Mouse (Mus musculus): ENCODE data around the gene Dnah17. TPM values are rescaled to one million over a fixed set of nuclear protein-coding genes. Genes with fewer than 3 reads are reported as not detected.

Gene Dnah17
- polyA plus RNA-seq, 1 experiment from 2014 or later: 0.13 TPM

GRCm38 (mm10) chr11:118146446-118146845 lies 16.0 kb upstream of the Dnah17 start:
- no peak for ATAC-seq
- H3K27me3 ChIP-seq (replicated peaks; ENCODE audit: control insufficient read depth, insufficient read depth, low read length): no peaks in the 10 kb centered on the region
- H3K36me3 ChIP-seq (ENCODE audit: control insufficient read depth, insufficient read depth, low read length): no peaks in the 10 kb centered on the region
- no peak overlapping the region for H3K4me3 ChIP-seq (ENCODE audit: low read length)
- H3K27ac ChIP-seq (ENCODE audit: low read length): peak overlapping the region; percentile 75; the same call in 1 of the 2 replicates
- no peak overlapping the region for H3K4me2 ChIP-seq (ENCODE audit: low read depth, low read length)
- peaks cover 28% of the 10 kb centered on the region for H3K4me1 ChIP-seq (ENCODE audit: control insufficient read depth, insufficient read depth, low read length)
- H3K9me3 ChIP-seq (ENCODE audit: control insufficient read depth, low read length): 0 out of 2 replicates have a peak, but pooled peaks cover 5% of the 10 kb centered on the region
- no peak overlapping the region for H3K9ac ChIP-seq (ENCODE audit: low read depth, low read length)
- WGBS: 94% methylated on average over 10 of the region's 10 CpGs

GRCm38 (mm10) chr11:118145771-118146351 lies 15.4 kb upstream of the Dnah17 start:
- Histone ChIP-seq H3K27ac (ENCODE audit: low read length) (peak overlapping the region; percentile 75), H3K4me2 (ENCODE audit: low read depth, low read length) (peak overlapping the region; percentile 28; the same call in 1 of the 2 replicates), H3K4me1 (ENCODE audit: control insufficient read depth, insufficient read depth, low read length) (peaks cover 28% of the 10 kb centered on the region), H3K4me3 (ENCODE audit: low read length) (peak overlapping the region; percentile 15), H3K9ac (ENCODE audit: low read depth, low read length) (peak overlapping the region; percentile 45), H3K27me3 (replicated peaks; ENCODE audit: control insufficient read depth, insufficient read depth, low read length) (no peaks in the 10 kb centered on the region), H3K9me3 (ENCODE audit: control insufficient read depth, low read length) (no peaks in the 10 kb centered on the region), H3K36me3 (ENCODE audit: control insufficient read depth, insufficient read depth, low read length) (no peaks in the 10 kb centered on the region)
- ATAC-seq: peak; percentile 61
- WGBS: 63% methylated on average over 16 of the region's 16 CpGs

- Histone ChIP-seq H3K4me2 (ENCODE audit: low read depth, low read length) (no peak overlapping the region), H3K9me3 (ENCODE audit: control insufficient read depth, low read length) (no peaks in the 10 kb centered on the region), H3K4me3 (ENCODE audit: low read length) (no peak overlapping the region), H3K9ac (ENCODE audit: low read depth, low read length) (no peak overlapping the region), H3K27ac (ENCODE audit: low read length) (no peak overlapping the region), H3K4me1 (ENCODE audit: control insufficient read depth, insufficient read depth, low read length) (peaks cover 23% of the 10 kb centered on the region), H3K27me3 (replicated peaks; ENCODE audit: control insufficient read depth, insufficient read depth, low read length) (no peaks in the 10 kb centered on the region), H3K36me3 (ENCODE audit: control insufficient read depth, insufficient read depth, low read length) (no peaks in the 10 kb centered on the region)
- ATAC-seq: no peak
- WGBS: 94% methylated on average over 4 of the region's 4 CpGs
Measured at GRCm38 (mm10) chr11:118145092-118145491, 14.7 kb upstream of the Dnah17 start.

GRCm38 (mm10) chr11:118143731-118144130 lies 13.3 kb upstream of the Dnah17 start:
- ATAC-seq: no peak

GRCm38 (mm10) chr11:118142547-118143165 lies 12.2 kb upstream of the Dnah17 start:
- Histone ChIP-seq H3K9me3 (ENCODE audit: control insufficient read depth, low read length) (no peaks in the 10 kb centered on the region; the same call in 1 of the 2 replicates), H3K4me2 (ENCODE audit: low read depth, low read length) (no peak overlapping the region), H3K4me3 (ENCODE audit: low read length) (no peak overlapping the region), H3K36me3 (ENCODE audit: control insufficient read depth, insufficient read depth, low read length) (no peaks in the 10 kb centered on the region), H3K27ac (ENCODE audit: low read length) (no peak overlapping the region), H3K27me3 (replicated peaks; ENCODE audit: control insufficient read depth, insufficient read depth, low read length) (no peaks in the 10 kb centered on the region), H3K4me1 (ENCODE audit: control insufficient read depth, insufficient read depth, low read length) (peaks cover 13% of the 10 kb centered on the region; the same call in 1 of the 2 replicates), H3K9ac (ENCODE audit: low read depth, low read length) (no peak overlapping the region)
- no peak for ATAC-seq
- WGBS: 40% methylated on average over 7 of the region's 7 CpGs

More at GRCm38 (mm10) chr11:118143731-118144130, 13.3 kb upstream of the Dnah17 start:
- peaks cover 18% of the 10 kb centered on the region; the same call in 1 of the 2 replicates for H3K4me1 ChIP-seq (ENCODE audit: control insufficient read depth, insufficient read depth, low read length)
- 86% methylated on average over 4 of the region's 4 CpGs for WGBS
- no peak overlapping the region for H3K4me3 ChIP-seq (ENCODE audit: low read length)
- no peaks in the 10 kb centered on the region for H3K27me3 ChIP-seq (replicated peaks; ENCODE audit: control insufficient read depth, insufficient read depth, low read length)
- no peaks in the 10 kb centered on the region for H3K36me3 ChIP-seq (ENCODE audit: control insufficient read depth, insufficient read depth, low read length)
- H3K9me3 ChIP-seq (ENCODE audit: control insufficient read depth, low read length): no peaks in the 10 kb centered on the region; the same call in 1 of the 2 replicates
- H3K27ac ChIP-seq (ENCODE audit: low read length): no peak overlapping the region
- H3K4me2 ChIP-seq (ENCODE audit: low read depth, low read length): no peak overlapping the region
- no peak overlapping the region for H3K9ac ChIP-seq (ENCODE audit: low read depth, low read length)

- no peaks in the 10 kb centered on the region for H3K27me3 ChIP-seq (replicated peaks; ENCODE audit: control insufficient read depth, insufficient read depth, low read length)
- 51% methylated on average over 10 of the region's 10 CpGs for WGBS
- H3K27ac ChIP-seq (ENCODE audit: low read length): no peak overlapping the region
- no peak overlapping the region for H3K9ac ChIP-seq (ENCODE audit: low read depth, low read length)
- no peaks in the 10 kb centered on the region; the same call in 1 of the 2 replicates for H3K9me3 ChIP-seq (ENCODE audit: control insufficient read depth, low read length)
- H3K4me1 ChIP-seq (ENCODE audit: control insufficient read depth, insufficient read depth, low read length): peaks cover 12% of the 10 kb centered on the region; the same call in 1 of the 2 replicates
- H3K4me3 ChIP-seq (ENCODE audit: low read length): no peak overlapping the region
- no peak for ATAC-seq
- H3K4me2 ChIP-seq (ENCODE audit: low read depth, low read length): no peak overlapping the region
- no peaks in the 10 kb centered on the region for H3K36me3 ChIP-seq (ENCODE audit: control insufficient read depth, insufficient read depth, low read length)
Measured at GRCm38 (mm10) chr11:118140771-118141565, 10.5 kb upstream of the Dnah17 start.

- no peak for ATAC-seq
- Histone ChIP-seq H3K9ac (ENCODE audit: low read depth, low read length) (no peak overlapping the region), H3K4me3 (ENCODE audit: low read length) (no peak overlapping the region), H3K27me3 (replicated peaks; ENCODE audit: control insufficient read depth, insufficient read depth, low read length) (no peaks in the 10 kb centered on the region), H3K4me1 (ENCODE audit: control insufficient read depth, insufficient read depth, low read length) (peaks cover 16% of the 10 kb centered on the region), H3K36me3 (ENCODE audit: control insufficient read depth, insufficient read depth, low read length) (no peaks in the 10 kb centered on the region), H3K27ac (ENCODE audit: low read length) (no peak overlapping the region), H3K4me2 (ENCODE audit: low read depth, low read length) (no peak overlapping the region), H3K9me3 (ENCODE audit: control insufficient read depth, low read length) (no peaks in the 10 kb centered on the region; the same call in 1 of the 2 replicates)
- WGBS: 94% methylated on average over 6 of the region's 6 CpGs
Measured at GRCm38 (mm10) chr11:118138347-118138746, 7.9 kb upstream of the Dnah17 start.

GRCm38 (mm10) chr11:118136172-118136632 lies 5.8 kb upstream of the Dnah17 start:
- peaks cover 26% of the 10 kb centered on the region for H3K4me1 ChIP-seq (ENCODE audit: control insufficient read depth, insufficient read depth, low read length)
- H3K27ac ChIP-seq (ENCODE audit: low read length): no peak overlapping the region
- no peaks in the 10 kb centered on the region; the same call in 1 of the 2 replicates for H3K9me3 ChIP-seq (ENCODE audit: control insufficient read depth, low read length)
- WGBS: 53% methylated on average over 5 of the region's 5 CpGs
- ATAC-seq: no peak
- no peak overlapping the region for H3K9ac ChIP-seq (ENCODE audit: low read depth, low read length)
- no peak overlapping the region for H3K4me2 ChIP-seq (ENCODE audit: low read depth, low read length)
- H3K4me3 ChIP-seq (ENCODE audit: low read length): no peak overlapping the region
- no peaks in the 10 kb centered on the region for H3K36me3 ChIP-seq (ENCODE audit: control insufficient read depth, insufficient read depth, low read length)
- no peaks in the 10 kb centered on the region for H3K27me3 ChIP-seq (replicated peaks; ENCODE audit: control insufficient read depth, insufficient read depth, low read length)

- no peak overlapping the region for H3K9ac ChIP-seq (ENCODE audit: low read depth, low read length)
- no peaks in the 10 kb centered on the region; the same call in 1 of the 2 replicates for H3K9me3 ChIP-seq (ENCODE audit: control insufficient read depth, low read length)
- H3K4me3 ChIP-seq (ENCODE audit: low read length): no peak overlapping the region
- no peak overlapping the region for H3K4me2 ChIP-seq (ENCODE audit: low read depth, low read length)
- H3K27ac ChIP-seq (ENCODE audit: low read length): no peak overlapping the region
- no peak for ATAC-seq
- H3K4me1 ChIP-seq (ENCODE audit: control insufficient read depth, insufficient read depth, low read length): peaks cover 23% of the 10 kb centered on the region
- H3K27me3 ChIP-seq (replicated peaks; ENCODE audit: control insufficient read depth, insufficient read depth, low read length): no peaks in the 10 kb centered on the region
- H3K36me3 ChIP-seq (ENCODE audit: control insufficient read depth, insufficient read depth, low read length): no peaks in the 10 kb centered on the region
- WGBS: 39% methylated on average over 6 of the region's 6 CpGs
Measured at GRCm38 (mm10) chr11:118135271-118135670, 4.8 kb upstream of the Dnah17 start.
